Mouse (Mus musculus) kidney, postnatal 10 days (tissue): Measurements from ENCODE around the gene Shf.
"Not testable (repeated sequence)": the region's sequence is repeated elsewhere in the genome, so short reads cannot be mapped to it uniquely, and the experiment has no call there.

Source experiments
- DNase-seq: peaks from one replicate; pipeline ENCODE4 v3.0.0; 2021; ENCODE audit warnings: mixed read lengths

The Shf gene

DNA sequence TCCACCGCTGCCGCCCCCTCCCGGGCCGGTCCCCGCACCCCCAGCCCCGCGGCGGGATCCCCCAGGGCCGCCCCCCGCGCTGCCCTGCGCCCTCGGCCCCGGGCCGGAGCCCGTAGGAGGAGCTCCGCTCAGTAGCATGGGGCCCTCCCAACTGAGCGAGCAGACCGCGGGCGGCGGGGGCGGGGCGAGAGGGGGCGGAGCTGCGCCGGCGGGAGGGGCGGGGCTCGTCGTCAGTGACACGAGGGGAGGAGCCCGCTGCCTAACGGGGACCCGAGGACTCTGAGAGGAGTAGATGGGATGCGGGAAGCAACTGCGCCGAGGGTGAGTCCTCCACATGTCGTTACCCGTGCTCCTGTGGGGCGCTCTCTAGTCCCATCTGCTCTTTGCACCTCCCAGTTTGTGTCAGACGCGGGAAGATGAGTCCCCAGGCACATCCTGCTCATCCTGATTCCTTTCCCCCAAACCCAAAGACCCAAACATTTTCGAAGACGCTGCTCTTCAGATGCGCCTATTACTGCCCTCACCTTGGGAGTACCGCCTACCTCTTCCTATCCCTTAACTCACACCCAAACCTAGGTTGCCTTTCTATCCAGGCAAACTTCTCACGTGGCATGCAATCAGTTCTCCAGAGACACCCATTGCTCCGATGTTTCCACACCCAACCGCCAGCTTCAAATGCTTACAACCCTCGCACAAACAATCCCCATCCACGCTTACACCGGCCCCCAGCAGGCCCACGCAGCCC lies at the start of gene Shf:
Gene Shf, minus strand, starts transcription at position 168 of the 745 bp plus-strand sequence.
- peak; percentile 96 for DNase-seq

DNA sequence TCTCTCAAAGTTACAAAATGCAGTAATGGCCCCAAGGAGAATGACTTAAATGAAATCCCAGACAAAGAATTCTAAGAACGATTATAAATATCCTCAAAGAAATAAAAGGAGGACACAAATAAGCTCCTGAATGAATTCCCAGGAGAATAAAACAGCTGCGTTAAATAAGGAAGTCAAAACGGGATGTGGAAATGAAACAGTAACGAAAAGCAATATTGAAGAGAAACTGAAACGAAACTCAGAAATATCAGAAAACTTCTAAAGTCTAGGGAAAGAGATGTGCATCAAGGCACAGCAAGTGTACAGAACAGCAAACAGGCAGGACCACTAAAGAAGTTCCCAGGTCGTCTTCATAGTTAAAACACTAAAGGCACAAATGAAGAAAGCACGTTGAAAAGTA lies 40.0 kb upstream of the Shf start:
- no peak for DNase-seq

DNA sequence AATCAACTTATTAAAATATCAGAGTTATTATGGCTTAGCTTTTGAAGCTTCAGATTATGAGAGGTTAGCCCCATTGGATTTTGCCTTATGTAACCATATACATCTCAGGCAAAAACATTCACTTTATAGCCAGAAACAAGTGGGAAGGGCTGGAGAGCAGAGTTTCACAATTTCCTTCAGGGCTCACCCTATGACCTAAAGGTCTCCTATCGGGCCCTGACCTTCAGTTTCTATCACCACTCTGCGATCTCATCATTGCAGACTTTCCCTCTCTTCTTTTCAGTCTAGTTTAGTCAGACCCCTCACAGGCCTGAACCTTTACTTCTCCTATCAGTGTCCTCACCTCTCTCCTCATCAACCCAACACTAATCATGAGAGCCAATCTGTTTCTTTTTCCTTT lies 38.6 kb upstream of the Shf start:
- no peak for DNase-seq

DNA sequence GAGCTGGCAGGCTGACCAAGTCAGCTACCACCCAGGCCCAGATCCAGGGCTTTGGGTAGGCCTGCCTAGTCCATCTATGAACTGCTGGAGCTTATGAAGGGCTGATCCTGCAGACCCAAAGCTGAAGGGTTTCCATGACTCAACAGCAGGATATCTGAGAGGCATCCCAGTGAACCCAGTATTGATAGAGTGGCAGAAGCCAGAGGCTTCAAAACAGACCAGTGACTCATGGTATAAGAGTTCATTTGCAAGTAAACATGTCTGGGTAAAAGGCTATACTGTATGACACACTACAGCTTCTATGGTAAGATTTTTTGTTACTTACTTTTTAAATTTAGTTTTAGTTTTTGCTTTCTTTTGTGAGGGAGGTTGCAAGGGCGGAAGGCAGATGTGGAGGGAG lies 27.2 kb upstream of the Shf start:
- no peak for DNase-seq

DNA sequence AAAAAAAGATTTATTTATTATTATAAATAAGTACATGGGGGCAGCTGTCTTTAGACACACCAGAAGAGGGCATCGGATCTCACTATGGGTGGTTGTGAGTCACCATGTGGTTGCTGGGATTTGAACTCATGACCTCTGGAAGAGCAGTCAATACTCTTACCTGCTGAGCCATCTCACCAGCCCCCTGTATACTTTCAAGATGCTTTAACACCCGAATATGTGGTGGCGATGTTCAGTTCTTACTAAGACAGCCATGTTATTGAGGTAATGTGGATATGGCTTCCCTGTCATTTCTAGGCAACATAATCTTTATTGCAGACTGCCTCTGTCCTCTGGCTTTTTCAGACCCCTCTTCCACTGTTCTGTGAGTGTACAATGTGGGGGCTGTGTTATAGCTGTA lies 18.2 kb upstream of the Shf start:
- not testable (repeated sequence) for DNase-seq

DNA sequence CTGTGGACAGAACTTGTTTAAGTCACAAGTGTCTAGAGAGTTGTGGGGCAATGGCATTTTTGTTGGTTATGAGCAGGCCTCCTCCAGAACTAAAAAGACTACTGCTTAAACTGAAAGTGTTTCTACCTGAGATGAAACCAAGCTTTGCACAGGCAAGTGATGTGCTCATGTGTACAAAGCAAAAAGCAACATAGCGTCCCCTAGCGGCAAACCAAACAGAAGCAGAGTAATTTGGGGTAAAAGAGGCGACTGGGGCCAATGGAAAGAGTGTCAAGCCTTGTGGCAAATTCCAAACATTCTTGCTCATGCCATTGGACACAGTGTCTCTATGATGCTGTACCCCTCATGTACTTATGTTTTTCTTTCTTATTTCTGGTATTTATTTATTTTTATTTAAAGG lies 16.1 kb upstream of the Shf start:
- DNase-seq: no peak

DNA sequence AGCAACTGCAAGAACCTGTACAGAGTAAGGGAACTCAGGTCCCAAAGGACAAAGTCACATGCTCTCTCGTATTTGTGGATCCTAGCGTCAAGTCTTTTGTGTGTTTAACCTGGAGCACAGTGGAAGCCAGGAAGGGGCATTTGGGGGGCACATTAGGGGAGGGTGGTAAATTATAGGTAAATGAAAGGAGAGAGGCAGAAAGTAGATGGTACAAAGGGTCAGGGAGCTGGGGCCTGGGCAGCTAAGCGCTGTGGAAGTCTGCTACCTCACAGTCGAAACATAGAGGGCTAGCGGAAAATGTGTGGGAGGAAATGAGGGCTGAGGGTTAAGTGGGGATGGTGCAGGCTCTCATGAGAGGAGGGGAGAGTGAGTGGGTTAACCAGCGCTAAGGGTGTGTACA lies 13.2 kb upstream of the Shf start:
- DNase-seq: no peak

DNA sequence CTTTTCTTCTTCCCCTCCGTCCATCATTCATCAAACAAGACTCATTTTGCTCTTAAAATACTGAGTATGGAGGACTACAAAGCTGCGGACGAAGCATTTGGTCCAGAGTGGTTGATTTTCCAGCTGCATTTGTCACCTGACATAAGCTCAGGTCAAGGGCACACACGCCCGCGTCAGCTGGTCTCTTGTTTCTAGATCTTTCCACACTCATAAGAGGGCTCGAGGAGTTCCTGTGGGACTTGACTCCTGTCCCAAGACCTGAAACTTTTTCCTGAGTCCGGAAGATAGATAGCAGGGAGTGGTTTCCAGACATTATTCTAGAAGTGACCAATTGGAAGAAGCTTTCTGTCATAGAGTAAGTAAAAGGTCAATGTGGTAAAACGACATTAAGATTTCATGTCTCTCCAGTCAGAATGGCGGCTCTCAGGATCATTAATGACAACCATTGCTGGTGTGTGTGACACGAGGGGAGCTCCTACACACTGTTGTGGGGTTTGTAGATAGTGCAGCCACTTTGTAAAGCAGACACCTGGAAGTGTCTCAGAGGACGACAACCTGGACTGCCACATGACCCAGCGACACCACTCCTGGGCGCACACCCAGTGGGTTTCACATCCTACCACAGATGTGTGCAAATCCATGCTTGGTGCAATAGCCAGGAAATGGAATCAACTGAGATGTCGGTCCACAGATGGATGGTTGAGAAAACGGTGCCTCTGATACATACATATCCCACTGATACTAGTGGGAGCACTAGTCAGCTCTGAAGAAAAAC lies 12.6 kb upstream of the Shf start:
- DNase-seq: peak; percentile 38

DNA sequence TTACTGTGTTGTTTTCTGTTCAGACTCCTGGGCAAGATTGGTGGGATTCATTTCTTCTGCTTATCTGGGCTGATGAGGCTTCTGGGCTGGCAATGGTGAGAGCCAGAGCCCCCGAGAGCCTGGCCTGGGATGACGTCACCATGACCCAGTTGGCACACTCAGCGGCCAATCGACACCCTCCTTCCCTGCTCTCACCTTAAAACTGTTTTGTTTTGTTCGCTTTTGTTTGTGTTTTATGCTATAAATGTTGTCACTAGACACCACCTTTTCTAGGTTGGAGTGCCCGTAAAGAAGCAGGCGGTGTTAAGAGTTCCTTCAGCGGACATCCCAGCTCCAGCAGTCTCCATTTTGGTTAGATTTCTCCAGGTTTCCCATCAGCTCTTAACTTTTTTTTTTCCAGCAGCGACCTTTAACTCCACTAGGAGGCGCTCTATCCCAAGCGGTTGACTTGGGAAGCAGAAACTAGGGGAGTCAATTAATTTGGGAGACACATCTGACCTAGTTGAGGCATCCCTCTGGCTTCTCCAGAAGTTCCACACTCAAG lies 11.9 kb upstream of the Shf start:
- DNase-seq: peak; percentile 65

DNA sequence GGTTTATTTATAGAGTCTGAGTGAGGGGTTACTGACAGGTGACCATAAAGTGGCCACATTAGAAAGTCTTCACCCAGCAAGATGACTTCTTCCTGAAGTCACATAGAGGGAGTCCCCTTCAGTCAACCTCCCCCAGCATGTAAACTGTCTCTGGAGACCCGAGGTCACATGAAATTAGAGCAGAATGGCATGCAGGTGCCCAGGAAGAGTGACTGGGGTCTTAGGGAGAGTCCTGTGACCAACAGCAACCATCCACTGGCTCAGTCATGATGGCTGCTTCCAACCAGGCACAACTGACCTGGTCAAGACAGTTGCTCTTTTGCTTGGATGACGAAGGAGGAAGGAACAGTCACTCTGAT lies 10.3 kb upstream of the Shf start:
- DNase-seq: no peak

DNA sequence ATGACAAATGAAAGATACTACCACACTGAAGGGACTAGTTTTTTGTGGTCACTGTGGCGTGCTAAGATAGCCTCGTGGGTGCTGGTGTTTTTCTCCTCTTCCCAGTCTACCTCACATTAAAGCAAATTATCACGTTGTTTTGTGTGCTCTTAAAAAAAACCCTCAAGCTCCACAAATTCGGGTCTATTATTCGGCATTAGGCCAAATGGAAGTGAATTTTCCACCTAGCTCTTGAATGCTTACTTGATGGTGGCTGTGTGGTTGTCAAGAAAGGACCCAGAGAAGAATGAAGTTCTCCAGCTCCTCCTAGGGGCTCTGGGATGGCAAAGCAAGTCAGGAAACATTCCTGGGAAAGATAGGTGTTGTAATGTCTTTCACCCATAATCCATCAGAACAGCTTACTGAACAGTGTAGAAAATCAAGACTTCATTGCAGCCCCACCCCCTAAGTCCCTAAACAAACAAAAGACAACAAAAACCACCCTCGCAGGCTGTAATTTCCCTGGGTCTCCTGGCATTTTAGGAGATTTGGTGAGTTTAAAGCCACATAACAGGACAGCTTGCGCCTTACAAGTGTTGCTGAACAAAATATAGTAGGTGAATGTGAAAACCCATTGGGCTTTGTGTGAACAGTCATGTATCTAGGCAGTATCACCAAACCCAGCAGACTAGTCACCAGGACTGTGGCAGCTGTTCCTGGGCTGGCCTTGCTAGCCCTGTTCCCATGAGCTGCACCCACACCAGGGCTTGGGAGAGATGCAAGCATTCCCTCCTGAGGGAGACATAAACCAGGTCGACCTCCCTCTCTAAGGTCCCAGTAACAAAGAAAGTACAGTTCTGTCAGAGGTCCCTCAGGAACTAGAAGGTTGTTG lies 9.7 kb upstream of the Shf start:
- DNase-seq: peak; percentile 61

DNA sequence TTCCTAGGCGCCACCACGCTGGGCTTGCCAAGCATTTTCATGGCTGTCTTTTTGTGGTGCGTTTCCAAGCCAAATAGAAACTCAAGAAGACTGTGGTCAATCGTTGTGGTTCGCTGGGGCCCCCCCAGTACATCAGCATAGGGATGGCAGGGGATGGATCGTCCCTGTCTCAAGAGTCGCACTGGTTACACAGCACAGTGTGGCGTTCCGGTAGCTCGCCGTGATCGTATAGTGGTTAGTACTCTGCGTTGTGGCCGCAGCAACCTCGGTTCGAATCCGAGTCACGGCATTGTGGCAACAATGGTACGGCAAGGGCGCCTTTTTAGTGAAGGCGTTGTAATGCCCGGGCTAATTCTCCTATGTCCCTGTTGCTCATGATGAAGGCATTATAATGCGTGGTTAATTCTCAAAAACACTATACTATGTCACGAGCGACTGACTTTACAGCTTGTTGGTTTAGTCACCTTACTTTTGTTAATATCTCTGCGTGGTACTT lies 8.8 kb upstream of the Shf start:
- DNase-seq: peak; percentile 80

DNA sequence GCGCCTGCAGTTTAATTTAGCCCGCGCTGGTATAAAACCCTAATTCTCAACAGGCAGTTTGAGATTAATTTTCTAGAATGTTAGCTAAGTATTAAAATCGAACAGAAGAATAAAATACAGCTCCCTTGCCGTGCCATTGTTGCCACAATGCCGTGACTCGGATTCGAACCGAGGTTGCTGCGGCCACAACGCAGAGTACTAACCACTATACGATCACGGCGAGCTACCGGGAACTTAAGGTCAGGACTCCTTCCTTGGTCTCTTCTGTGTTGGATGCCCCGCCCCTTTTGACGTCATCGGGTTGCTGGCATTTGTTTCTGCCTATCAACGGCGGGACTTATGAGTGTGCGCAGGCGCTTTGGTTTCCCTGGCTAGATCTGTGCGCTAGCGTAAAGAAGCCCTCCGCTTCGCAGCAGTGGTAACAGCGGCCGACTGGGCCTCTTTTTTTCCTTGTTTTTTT lies 8.3 kb upstream of the Shf start:
- DNase-seq: peak; percentile 98

DNA sequence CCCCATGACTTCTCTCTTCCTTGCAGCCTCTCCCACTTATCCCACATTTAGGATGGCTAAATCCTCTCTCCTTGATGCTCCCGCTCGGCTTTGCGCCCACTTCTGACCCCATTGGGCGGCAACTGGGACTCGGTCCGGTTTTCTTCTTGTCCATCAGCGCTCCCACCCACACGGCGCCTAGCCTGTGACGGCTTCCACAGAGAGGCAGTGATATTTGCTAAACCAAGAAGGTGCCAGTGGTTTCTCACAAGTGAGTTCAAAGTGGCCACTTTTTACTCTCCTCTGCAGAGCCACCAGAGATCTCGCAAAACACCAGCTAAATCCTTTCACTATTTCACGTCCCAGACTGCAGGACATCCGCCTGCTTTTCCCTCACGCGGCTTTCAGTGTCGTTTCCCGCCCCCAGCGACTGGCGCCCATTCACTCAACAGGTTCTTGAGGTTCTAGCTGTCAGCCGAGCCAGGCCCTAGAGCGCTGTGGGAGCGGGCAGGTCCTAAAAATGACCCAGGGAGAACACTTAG lies 7.1 kb upstream of the Shf start:
- DNase-seq: peak; percentile 65

DNA sequence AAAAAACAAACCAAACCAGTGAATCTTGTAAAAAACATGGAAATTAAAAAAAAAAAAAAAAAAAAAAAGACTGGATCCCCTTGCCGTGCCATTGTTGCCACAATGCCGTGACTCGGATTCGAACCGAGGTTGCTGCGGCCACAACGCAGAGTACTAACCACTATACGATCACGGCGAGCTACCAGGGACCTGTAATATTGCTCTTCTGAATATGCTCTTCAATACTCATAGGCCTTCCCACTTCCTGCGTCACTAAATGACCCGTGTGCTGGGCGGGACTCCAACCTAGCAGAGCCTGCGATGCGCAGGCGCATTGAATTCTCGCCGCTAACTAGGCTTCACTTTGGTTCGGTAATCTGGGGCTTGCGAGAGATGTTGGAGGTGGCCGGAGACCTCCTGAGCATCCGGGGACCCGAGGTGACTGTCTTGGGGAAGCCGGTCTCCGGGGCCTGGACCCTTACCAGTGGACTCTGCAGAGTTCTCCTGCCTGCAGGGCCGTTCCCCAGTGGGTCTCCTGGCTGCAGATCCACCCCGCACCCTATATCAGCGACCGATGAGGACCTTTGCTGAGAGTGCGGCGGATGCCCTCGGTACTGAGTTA lies 6.5 kb upstream of the Shf start:
- DNase-seq: peak; percentile 95

DNA sequence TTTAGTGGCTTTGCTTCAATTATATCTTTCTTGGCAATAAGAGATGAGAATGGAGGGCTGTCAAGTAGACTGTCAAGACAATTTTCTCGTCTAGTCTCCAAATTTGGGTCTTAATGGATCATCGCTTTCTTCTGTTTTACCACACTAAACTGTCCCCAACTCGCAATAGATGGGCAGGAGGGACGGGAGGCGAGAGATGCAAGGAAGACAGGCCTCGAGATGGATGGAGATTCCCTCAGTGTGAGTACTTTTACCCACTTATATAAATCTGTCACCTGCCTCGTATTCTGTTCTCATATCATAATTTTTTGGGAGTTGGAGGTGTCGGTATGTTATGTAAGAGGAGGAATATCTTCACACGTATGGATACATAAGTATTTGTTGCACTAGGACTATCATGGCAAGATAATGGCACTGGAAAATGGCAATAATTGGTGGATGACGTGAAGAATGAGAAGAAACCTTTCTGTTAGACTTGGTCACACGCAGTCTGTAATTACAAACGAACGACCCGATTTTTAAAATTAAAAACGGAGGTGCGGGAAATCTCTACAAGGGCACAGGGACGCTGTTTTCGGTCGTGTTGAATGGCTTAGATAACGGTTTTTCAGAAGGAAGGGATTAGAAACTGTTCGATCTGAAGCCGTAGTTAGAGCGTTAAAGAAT lies 5.8 kb upstream of the Shf start:
- DNase-seq: no peak

DNA sequence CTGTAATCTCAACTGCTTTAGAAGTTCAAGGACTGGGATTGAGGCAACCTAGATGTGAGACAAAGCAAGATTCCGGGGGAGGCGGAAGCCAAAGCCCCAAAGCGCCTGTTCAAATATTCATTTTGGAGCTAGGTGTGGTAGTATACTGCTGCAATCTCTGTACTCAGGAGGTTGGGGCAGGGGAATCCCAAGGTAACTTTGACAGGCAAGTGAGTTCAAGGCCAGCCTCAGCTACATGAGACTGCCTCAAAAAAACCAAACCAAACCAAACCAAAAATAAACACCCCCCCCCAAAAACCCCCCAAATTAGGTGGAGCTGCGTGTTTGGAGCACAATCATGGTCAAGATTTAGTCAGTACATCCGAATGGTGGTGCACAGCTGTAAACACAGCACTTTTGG lies 5.0 kb upstream of the Shf start:
- DNase-seq: no peak

DNA sequence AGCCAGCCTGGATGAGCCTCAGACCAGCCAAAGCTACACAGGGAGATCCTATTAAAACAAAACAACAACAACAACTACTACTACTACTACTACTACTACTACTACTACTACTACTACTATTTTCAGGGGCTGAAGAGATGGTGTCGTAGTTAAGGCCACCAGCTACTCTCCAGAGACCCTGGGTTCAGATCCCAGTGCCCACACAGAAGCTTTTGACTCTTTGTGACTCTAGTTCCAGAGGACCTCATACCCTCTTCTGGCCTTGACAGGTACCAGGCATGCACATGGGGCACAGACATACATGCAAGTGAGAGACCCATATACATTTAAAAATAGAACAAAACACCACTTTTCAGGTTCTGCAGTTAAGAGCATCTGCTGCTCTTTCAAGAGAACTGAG lies 3.6 kb upstream of the Shf start:
- no peak for DNase-seq

DNA sequence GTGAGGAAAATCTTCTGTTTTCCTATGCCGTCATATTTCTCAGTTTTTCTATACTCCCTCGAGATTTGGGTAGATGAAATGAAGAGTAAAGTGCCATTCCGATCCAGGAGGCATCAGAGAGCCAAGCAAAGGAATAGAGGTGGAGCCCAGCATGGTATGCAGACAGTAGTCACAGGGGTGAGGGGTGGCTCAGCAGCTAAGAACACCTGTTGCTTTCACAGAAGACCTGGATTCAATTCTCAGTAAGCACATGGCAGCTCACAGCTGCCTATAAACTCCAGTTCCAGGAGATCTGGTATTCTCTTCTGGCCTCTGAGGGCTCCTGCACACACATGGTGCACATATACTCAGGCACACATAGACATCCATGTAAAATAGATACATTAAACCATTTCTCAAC lies 3.1 kb upstream of the Shf start:
- DNase-seq: no peak

DNA sequence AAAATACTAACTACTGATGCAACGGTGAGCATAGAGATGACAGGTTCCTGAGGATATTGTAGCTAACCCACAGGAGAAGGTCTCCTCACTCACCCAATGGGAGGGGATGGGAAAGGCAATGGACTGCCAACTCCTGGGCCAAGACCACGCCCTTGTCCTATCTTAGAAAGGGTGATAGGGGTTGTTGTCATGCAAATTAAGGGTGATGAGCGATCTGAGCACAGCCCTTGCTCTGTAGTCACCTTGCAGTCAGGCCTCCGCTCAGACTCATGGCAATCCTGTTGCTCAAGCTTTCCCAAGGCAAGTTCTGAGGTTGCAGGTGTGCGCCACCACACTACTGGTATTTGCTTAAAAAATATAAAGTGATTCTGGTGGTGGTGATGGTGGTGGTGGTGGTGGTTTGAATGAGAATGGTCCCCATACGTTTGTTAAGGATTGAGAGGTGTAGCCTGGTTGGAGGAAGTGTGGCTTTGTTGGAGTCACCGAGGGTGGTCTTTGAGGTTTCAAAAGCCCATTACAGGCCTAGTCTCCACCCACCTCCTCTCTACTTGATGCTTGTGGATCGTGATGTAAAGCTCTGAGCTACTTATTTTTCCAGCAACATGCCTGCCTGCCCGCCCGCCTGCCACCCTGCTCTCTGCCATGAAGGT lies 1.3 kb upstream of the Shf start:
- no peak for DNase-seq
